Mouse (Mus musculus) gastrocnemius, adult 18-20 months (tissue): Measurements from ENCODE around the gene Gm45213. TPM values are rescaled to one million over a fixed set of nuclear protein-coding genes. Genes with fewer than 3 reads are reported as not detected.

Experiments used
- DNase-seq: peaks from one replicate; pipeline ENCODE4 v3.0.0; 2021; ENCODE audit warnings: low spot score
- total RNA-seq, 2 experiments: library from RNA; stranded (reverse); gene quantifications; 2 replicates each; pipeline ENCODE4 v1.2.3; 2021

The Gm45213 gene
- total RNA-seq, 2 experiments from 2014 or later = not detected

DNA sequence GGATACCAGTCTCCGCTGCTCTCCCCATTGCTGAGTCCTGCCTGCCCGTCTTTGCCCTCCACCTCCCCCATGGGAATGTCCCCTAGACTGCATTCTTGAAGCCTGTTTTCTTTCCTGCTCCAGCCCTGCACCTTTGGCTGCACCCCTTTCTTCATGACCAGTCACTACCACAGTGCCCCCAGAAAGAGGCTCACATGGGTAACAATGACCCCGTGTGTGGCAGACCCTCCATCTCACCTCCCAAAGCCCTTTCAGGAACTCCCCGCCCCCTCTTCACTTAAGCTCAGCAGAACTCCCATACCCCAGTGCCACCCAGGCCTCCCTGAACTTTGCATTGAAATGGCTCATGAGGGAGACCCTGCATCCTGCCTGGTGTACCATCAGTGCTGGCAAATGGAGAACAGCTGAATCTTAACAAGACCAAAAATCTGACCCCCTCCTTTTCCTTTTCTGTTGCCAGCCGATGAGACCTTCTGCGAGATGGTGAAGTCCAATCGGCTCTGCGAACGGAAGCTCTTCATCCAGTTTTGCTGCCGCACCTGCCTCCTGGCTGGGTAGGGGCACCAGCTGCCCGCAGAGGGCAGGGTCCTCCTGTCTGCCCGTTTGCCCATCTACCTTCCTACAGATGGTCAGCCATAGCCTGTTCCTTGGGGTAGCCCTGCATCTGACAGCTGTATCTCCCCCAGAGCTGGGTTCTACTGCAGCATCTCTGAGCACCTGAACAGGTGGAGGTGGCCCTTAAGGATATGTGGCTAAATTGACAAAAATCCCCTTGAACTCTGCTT, 5.2 kb downstream of the Gm45213 start:
- DNase-seq = no peak

DNA sequence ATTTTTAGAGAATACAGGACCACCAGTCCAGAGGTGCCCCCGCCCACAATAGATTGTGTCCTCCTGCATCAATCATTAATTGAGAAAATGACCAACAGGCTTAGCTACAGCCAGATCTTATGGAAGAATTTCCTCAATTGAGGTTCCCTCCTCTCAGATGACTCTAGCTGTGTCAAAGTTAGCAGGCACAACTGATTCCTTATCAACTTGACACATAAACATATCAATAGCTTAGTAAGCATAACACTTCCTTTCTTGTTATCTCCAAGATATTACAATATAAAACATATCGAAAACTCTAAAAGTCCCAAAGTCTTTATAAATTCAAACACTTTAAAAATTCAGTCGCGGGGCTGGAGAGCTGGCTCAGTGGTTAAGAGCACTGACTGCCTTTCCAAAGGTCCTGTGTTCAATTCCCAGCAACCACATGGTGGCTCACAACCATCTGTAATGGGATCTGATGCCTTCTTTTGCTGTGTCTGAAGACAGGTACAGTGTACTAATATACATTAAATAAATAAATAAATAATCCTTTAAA, 10.6 kb downstream of the Gm45213 start:
- no peak for DNase-seq

DNA sequence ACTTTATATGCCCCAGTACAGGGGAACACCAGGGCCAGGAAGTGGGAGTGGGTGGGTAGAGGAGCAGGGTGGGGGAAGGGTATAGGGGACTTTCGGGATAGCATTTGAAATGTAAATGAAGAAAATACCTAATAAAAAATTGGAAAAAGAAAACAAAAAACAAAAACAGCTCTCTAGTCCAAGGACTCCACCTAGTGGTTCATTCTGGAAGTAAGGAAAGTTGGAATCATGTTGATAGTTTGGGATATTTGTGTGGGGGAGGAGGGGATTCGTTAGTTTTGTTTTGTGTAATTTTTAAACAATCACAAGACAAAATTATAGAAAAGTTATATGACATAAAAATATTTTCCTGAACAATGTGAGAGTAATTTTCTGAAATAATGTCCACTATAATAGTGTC, 12.0 kb downstream of the Gm45213 start:
- peak; percentile 23 for DNase-seq

DNA sequence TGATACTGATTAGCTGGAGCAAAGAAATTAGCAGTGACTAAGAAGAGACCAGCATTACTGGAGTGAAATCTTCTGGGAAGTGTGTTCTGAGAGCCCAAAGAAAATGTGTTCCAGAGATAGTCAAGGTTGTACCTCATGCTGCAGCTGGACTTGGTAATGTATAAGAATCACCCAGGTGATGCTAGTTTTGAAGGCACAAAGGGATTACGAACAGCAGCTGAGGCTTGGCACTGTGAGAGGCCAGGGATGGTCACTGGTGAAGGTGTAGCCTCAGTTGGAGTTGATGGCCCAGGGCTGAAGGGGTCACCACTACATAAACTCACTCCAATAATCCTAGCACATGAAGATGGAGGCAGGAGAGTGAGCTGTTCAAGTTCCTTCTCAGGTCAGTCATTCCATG, 15.3 kb downstream of the Gm45213 start, which contains the start of gene Snrpa1:
Snrpa1 (plus strand) TSS at position 301 of the 400 bp plus-strand sequence.
- DNase-seq = no peak

DNA sequence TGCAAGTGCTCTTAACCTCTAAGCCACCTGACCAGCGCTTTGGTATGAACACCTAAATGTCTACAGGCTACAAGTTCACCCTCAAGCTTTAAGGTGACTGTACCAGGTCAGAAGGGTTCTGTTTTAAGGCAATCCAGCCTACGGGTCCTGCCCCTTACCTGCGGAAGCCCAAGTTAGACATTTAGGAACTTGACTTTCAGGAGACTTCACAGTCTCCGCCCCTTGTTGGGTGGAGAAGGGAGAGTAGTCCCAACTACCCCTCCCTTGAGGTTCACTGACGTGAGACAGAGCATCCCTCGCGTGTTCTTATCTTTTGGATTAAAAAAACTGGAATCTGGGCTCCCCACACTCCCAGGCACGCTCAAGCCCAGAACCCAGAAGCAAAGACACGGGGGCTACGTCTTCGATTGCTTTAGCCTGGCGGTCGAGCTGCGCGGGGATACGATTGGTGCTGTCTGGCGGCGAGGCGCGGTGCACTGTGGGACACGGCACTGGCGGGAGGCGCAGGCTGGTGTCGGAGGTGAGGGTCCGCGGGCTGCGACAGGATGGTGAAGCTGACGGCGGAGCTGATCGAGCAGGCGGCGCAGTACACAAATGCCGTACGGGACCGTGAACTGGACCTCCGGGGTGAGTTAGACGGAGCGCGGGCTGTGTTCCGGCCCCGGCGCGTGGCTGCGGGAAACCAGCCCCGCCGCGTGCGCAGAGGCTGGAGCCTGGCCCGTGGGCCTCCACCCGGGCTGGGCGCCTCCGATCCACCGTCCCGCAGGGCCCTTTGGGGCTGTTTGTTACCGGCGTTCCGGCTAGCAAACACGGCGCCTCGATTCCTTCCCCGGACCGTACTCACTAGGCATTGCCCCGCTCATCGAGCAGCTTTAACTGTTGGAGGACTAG, 16.9 kb downstream of the Gm45213 start:
- DNase-seq = peak; percentile 89

DNA sequence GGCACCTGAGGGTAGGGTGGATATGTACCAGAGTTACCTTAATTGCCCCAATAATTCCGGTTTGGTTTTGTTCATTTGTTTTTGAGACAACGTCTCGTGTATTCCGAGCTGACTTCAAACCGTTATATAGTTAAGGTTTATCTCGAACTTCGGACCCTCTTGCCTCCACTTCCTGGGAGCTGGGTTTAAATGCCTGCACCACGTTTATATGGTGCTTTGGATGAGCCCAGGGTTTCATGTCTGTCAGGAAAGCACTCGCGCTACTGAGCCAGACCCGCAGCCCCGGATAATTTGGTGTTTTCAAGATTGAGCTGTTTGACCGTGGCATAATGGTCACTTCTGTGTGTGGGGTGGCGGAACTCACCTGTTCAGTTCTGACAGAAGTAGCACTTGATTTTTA, 17.7 kb downstream of the Gm45213 start:
- no peak for DNase-seq

DNA sequence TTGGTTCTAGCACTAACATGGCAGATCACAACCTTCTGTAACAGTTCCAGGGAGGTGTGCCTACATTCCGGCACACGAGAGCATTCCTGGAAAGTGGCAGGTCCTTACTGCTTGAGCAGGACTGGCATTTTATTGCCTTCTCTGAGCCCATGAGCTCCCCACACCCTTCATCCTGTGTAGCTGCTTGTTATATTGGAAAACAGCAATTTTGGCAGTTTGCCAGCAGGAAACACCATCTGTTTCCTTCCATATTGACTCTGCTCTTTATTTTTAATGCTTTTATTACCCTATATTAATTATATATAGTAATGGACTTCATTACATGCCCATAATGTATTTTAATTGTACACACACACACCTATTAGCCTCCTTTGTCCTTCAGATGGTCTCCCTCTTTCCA, 33.0 kb downstream of the Gm45213 start:
- DNase-seq = no peak

DNA sequence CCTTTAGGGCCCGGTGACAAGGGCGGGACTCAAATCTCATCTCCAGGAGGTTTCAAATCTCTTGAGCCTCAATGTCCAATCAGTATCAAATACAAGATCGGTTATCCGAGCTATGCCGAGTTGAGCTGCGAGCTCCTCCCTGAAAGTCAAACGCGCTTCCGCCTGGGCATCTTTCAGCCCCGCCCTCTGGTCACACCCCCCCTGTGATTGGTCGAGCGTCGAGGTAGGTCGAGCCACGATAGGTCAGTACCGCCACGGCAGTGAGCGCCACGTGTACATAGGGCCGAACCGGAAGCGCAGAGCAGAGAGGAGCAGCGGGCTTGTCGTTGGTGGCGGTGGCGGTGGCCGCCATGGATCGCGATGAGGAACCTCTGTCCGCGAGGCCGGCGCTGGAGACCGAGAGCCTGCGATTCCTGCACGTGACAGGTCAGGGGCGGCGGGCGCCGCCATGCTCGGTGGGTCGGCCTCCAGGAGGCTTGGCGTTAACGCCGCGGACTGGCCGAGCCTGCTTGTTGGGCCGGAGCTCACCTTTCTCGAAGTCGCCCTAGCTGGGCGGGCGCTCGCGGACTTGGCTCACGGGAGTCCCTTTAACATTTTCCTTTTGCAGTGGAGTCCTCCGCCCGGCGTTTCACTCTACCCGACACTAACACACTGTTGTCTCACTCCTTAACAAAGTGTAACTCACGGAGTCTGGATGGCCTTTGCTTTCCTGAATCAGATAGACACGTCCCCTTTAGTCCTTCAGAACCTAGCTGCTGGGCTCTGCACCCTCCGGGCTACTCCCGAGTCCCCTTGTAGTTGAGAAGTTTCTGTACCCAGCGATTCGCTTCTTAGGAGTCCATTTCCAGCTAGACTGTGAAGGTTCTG, 36.2 kb downstream of the Gm45213 start, which contains the start of gene Selenos:
Selenos (plus strand) TSS at position 286 of the 867 bp plus-strand sequence.
- peak; percentile 97 for DNase-seq

DNA sequence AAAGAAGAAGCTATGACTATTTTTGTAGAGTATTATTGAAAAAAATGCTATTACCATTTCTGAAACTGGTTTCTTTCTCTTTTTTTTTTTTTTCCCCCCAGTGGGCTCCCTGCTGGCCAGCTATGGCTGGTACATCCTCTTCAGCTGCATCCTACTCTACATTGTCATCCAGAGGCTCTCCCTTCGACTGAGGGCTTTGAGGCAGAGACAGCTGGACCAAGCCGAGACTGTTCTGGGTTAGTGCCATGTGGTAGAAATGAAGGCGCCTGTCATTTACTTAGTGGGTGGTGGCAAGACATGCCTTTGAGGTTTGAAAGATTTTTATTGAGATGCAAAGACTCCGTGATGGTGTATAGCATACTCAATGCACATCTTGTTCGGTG, 36.8 kb downstream of the Gm45213 start:
- DNase-seq = no peak

DNA sequence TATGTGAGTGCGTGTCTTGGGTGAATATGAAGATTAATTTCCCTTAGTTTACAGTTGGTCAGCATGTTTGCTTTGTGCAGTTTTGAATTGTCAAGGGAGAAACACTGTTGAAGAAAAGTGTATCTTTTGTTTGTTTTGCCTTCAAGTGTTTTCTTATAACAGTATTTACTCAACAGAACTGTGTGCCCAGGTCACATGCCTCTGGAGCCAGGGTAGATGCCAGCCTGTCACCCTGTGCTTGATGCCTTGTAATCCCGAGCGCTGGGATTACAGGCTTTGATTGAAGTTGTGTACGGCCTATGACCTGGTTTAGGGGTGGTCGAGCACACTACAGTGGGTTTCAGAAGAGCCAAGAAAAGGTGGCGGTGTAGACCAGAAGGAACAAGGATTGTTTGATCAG, 40.4 kb downstream of the Gm45213 start:
- no peak for DNase-seq

DNA sequence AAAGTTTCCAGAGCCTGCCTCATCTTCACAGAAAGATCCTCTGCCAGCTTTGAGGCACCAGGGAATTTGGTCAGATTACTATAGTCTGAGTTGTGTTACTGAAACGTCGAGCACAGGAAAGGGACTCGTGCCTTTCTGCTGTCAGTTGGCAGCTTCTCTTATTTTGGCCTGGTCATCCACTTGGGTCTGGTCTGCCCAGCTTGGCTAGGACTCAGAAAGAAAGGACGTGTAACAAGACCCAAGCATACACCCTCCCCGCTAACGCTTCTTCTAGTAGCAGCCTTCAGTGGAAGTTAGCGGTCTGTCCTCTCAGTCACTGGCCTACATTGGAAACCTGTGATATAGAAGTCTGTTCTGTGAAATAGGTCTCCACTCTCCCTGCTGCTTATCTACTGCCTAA, 41.1 kb downstream of the Gm45213 start:
- peak; percentile 70 for DNase-seq

DNA sequence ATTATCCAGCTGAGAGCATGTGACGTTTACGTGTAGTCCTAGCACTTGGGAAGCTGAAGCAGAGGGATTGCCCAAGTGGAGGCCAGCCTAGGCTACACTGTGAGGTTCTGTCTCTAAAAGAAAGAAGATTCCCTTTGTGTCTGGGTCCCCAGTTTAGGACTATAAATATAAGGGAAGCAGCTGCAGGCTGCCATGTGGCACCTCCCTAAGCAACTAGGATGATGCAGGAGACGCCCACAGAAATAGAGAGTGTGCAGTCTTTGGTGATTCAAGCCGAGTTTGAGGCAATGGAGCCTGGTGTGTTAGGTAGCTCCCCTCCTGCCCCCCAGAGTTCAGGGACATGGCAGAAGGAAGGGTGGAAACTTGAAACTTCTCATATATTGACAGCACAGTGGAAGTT, 44.2 kb downstream of the Gm45213 start:
- DNase-seq = no peak

DNA sequence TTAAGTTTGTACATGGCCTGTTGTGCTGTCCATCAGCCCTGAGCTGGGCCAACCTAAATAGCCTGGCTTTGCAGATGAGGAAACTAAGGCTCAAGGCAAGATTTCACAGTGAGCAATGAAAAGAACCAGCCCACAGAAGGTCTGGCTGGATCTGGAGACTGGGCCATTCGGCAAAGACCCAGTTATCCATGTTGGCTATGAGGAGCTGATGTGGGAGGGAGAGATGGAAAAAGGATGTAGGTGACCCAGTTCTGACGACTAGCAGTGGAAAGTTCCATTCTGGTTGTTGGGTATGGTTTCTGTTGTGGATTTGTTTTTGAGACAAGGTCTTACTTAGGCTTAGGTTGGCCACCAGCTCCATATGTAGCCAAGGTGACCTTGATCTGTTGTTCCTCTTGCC, 44.7 kb downstream of the Gm45213 start:
- DNase-seq = no peak

DNA sequence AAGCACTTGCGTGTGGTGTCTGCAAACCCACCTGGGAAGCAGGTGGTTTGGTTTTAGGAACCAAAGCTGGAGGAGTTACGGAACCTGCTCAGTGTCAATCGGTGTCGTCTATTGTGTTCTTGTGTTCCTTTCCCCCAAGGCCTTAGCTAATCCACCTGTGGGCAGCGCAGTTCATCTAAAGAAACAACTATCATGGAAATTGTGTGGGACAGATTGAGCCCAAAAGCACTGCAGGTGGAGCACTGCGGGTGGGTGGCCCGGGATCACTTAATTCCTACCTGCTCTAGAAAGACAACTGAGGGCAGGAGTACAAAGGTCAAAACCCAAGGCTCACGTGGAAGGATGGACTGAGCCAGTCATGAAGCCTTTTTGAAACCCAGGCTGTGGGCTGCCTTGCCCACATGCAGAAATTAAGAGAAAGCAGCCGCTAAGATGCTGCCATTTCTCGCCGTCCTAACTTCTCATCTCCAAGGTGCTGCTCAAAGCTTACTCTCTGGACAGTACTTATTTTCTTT, 47.3 kb downstream of the Gm45213 start:
- no peak for DNase-seq

DNA sequence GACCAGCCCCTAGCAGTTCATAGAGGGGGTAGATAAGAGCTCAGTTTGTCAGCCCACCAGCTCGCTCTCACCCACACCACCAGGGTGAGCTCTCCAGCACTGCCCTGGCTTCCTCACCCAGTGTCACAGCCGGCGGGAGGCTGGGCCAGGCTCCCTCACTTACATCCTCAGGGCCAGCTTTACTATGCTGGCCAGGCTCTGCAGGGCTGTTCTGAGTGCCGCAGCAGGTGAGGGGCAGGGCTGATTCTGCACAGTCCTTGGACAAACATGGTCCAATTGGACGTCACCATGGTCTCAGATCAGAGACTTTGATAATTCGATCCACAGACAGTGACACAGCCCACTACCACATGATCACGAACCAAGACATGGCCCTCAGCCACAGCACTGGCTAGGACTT, 48.2 kb downstream of the Gm45213 start:
- DNase-seq = no peak

DNA sequence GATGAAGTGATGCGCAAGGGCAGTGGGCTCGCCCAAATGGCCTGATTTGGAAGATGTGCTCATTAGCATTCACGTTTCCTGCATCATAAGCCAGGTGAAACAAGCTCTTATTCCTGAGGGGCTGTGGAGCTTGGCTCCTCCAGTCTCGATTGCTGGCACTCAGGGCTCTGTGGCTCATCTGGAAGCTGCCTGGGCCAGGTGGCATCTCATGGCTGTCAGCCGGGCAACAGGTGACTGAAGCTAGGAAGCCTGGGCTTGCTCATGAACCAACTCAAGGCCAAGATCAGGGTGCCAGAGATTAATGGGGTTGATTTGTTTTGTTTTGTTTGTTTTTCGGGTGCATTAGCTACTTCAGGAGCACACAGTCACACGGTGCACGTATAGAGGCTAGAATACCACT, 49.3 kb downstream of the Gm45213 start:
- no peak for DNase-seq

DNA sequence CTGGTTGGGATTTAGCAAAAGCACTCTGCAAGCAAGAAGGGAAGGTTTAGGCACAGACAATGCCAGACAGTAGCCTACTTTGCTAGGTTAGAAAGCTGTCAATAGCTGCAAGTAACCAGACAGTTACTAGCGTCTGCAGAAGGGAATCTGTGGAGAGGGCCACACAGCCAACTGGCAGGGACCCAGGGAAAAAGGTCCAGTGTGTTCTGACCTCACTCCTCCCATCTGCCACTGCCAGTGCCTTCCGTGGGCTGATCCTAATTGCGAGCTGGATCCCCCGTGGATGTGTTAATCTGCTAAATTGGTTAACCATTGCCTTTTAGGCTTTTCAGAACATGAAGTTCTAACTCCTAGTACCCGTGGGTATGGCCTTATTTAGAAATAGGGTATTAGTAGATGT, 50.7 kb downstream of the Gm45213 start:
- DNase-seq = peak; percentile 57

DNA sequence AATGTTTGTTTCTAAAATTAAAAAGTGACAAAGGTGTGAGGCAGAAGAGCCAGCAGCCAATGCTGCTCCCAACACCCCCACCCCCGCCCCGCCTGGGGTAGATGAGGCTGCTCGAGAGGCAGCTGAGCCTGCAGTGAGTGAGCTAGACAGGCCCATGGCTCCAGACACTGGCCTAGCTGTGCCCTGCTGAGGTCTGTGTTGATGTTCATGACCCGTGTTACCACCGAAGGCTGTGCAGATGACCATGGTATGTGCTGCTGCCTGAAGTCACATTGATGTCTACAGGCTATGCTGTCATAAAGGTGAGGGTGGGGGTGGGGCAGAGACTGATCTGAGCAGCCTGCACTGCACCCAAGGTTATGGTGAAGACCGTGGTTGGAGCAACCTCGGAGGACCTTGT, 55.4 kb downstream of the Gm45213 start:
- DNase-seq = no peak

DNA sequence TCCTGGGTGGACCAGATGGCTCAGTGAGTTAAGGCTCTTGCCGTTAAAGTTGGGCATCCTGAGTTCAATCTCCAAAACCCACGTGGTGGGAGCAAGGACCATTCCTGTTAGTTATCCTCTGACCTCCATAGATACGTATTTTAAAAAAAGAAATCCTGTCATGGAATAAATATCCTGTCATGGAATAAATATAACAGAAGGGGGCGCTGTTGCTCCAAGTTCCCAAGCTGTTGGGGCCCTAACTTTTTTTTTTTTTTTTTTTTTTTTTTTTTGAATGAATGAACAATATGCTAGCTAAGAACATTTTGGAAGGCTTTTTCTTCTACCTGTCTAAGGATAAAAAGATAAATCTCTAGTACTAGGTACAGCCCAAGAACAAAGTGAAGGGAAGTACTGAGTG, 58.5 kb downstream of the Gm45213 start:
- DNase-seq = peak; percentile 57

DNA sequence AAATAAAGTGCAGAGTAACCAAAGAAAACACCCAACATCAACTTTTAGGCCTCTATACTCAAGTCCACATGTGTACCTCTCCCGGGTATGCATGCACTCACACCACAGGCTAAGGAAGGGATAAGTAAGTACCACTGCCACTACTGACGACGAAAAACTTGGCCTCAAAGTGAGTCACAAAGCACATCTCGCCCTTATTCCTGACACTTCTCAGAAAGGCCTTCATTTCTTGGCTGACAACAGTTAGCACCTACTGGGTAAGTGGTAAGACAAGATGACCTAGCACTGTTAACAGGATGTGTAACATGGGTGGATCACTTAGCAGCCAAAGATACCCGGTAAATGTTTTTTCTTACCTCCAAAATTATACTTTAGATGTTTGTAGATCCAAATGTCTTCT, 61.1 kb downstream of the Gm45213 start:
- DNase-seq = no peak

DNA sequence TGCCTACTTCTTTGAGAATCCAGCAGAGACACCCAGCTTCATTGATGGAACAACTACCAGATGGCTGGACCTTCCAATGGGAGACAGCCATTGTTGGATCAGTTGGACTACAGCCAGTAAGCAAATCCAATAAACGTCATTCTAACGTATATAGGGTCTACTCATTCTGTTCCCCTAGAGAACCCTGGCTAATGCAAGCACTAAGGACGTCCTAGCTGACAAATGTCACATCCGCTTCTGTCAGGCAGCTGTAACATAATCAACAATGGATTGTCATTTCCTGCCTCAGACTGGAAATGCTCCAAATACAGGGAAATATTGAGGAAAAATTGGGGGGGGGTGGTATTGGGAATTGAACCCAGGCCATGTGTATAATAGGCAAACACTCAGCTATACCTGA, 62.4 kb downstream of the Gm45213 start:
- DNase-seq = no peak
